Mouse (Mus musculus) forebrain, embryonic 11.5 days (tissue): ENCODE data around the gene Bfsp2. TPM values are rescaled to one million over a fixed set of nuclear protein-coding genes. Genes with fewer than 3 reads are reported as not detected.
"Not testable (repeated sequence)": the region's sequence is repeated elsewhere in the genome, so short reads cannot be mapped to it uniquely, and the experiment has no call there.

Experiments used
- ATAC-seq: fragments of 200-750 bp; cut with Nextera tagmentation; replicated peaks from 2 replicates; pipeline ENCODE4 v1.8.0; 2017; ENCODE audit warnings: moderate TSS enrichment; ENCODE audit not compliant: low FRiP score
- DNase-seq: peaks from one replicate; pipeline ENCODE4 v3.0.0-alpha.2; 2017; ENCODE audit warnings: low spot score
- H3K27ac ChIP-seq: fragments of 300-500 bp; sonication (generic); 2 replicates; pipeline ENCODE4 v1.5.1; 2014; ENCODE audit warnings: low read depth, low read length
- H3K27me3 ChIP-seq: fragments of 300-500 bp; sonication (generic); 2 replicates; pipeline ENCODE4 v1.6.1; 2014; ENCODE audit warnings: mild to moderate bottlenecking, low read length, mixed read lengths; ENCODE audit not compliant: control insufficient read depth, insufficient read depth
- H3K36me3 ChIP-seq: fragments of 300-500 bp; sonication (generic); 2 replicates; pipeline ENCODE4 v1.6.1; 2014; ENCODE audit warnings: mild to moderate bottlenecking, low read length, moderate library complexity, mixed read lengths; ENCODE audit not compliant: control insufficient read depth, insufficient read depth
- H3K4me1 ChIP-seq: fragments of 300-500 bp; sonication (generic); replicated peaks from 2 replicates; pipeline ENCODE4 v1.6.1; 2014; ENCODE audit warnings: low read length, mixed read lengths; ENCODE audit not compliant: control insufficient read depth, insufficient read depth
- H3K4me2 ChIP-seq: fragments of 300-500 bp; sonication (generic); 2 replicates; pipeline ENCODE4 v1.6.1; 2014; ENCODE audit warnings: low read depth, mild to moderate bottlenecking, low read length, moderate library complexity, mixed read lengths; ENCODE audit not compliant: severe bottlenecking
- H3K4me3 ChIP-seq: fragments of 300-500 bp; sonication (generic); 2 replicates; pipeline ENCODE4 v1.5.1; 2014; ENCODE audit warnings: low read depth, low read length
- H3K9ac ChIP-seq: fragments of 300-500 bp; sonication (generic); 2 replicates; pipeline ENCODE4 v1.6.1; 2014; ENCODE audit warnings: low read length
- H3K9me3 ChIP-seq: fragments of 300-500 bp; sonication (generic); 2 replicates; pipeline ENCODE4 v1.6.1; 2016; ENCODE audit warnings: low read length, mixed read lengths; ENCODE audit not compliant: control insufficient read depth
- WGBS: fragments of 180-500 bp; shearing (Covaris S2); extraction: QIAGEN DNeasy Blood & Tissue Kit; methylation state at CpG from one replicate; pipeline ENCODE4 v1.1.7; 2014; 5-methylcytosine and 5-hydroxymethylcytosine counted together
- polyA plus RNA-seq: library from polyadenylated mRNA; unstranded; fragments of >200 nt; fragmentation: Nextera tagmentation; extraction: Ambion mirVana; gene quantifications from 2 replicates; pipeline ENCODE4 v1.2.1, GENCODE M21; 2014

Bfsp2 gene
- polyA plus RNA-seq, 1 experiment from 2014 or later = 1.8 TPM

DNA sequence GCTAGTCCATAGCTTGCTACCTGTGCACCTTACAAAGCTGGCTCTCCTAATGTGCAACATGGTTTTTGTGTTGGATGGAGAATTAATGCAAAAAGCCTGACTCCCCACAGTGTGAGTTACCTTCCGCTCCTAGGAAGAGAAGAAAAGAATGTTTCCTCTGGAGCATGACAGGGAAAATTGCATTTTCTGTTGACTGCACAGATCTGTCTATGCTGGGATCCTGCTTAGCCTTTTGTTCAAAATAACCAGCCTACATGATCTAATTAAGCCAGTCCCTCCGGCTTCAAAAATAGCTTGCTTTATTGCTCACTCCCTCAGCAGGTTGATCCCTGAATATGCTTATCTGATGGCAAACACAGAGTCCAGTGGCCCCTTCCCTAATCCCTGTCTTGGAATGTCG lies 59.4 kb downstream of the Bfsp2 start:
- WGBS = 18% methylated on average over 3 of the region's 3 CpGs
- Histone ChIP-seq H3K4me2 (no peak overlapping the region), H3K36me3 (no peaks in the 10 kb centered on the region), H3K4me3 (no peak overlapping the region), H3K27me3 (no peaks in the 10 kb centered on the region), H3K9ac (no peak overlapping the region), H3K4me1 (peaks cover 4% of the 10 kb centered on the region; the same call in 1 of the 2 replicates), H3K27ac (no peak overlapping the region), H3K9me3 (no peaks in the 10 kb centered on the region)
- DNase-seq = no peak
- no peak for ATAC-seq

DNA sequence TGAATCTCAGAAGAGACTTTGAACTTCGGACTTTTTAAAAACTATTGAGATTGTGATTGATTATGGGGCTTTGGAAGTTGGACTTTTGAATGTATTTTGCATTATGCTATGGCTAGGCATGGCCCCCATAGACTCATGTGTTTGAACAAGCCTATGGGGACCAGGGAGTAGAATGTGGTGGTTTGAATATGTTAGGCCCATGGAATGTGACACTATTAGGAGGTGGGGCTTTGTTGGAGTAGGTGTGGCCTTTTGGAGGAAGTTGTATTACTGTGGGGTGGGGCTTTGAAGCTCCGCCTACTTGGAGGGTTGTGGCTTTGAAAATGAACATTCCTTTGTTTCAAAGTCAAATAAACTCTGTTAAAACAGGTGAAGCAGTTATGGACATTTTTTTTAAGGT lies 61.4 kb downstream of the Bfsp2 start:
- Histone ChIP-seq H3K27ac (no peak overlapping the region), H3K9ac (no peak overlapping the region), H3K4me1 (peaks cover 4% of the 10 kb centered on the region; the same call in 1 of the 2 replicates), H3K4me3 (no peak overlapping the region), H3K4me2 (no peak overlapping the region), H3K36me3 (no peaks in the 10 kb centered on the region), H3K27me3 (no peaks in the 10 kb centered on the region), H3K9me3 (no peaks in the 10 kb centered on the region)
- DNase-seq = no peak
- 97% methylated on average over 2 of the region's 2 CpGs for WGBS
- no peak for ATAC-seq

DNA sequence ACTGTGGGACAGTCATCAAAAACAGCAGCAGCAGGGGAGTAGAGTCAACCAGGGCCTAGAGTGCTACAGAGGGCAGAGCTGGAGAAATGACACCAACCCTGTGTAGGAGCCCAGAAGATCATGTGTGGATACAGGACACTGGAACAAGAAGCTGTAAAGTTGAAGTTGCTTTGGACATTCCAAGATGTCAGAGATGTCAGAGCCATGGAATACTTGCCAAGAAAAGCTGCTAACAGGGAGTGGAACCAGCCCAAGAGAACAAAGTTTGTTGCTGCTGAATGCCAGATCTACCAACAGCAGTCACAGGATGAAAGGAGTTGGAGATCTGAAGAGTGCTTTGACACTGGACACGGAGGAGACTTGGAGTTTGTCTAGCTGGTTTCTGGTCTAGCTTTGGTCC lies 62.0 kb downstream of the Bfsp2 start:
- 78% methylated on average over 1 of the region's 1 CpGs for WGBS
- not testable (repeated sequence) for H3K9me3 ChIP-seq, DNase-seq, H3K27ac ChIP-seq, H3K27me3 ChIP-seq, ATAC-seq, H3K4me2 ChIP-seq, H3K36me3 ChIP-seq, H3K4me3 ChIP-seq, H3K9ac ChIP-seq, H3K4me1 ChIP-seq

DNA sequence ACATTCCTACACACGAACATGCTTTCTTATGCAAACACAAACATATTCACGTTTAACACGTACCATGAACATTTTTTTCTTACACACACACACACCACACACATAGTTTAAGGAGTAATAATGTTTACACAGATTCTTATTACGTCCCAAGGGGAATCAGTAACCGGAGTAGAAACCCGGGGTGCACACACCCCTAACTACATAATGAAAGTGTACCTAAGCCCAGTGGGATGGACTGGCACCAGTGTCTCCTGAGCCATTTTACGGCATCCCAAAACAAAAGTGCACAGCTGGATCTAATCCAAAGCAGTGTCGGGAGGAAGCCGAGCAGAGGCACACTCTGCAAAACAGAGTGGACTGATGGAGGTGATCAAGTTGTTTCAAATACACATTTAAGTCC lies 66.8 kb downstream of the Bfsp2 start:
- Histone ChIP-seq H3K4me2 (no peak overlapping the region), H3K27me3 (no peaks in the 10 kb centered on the region), H3K27ac (no peak overlapping the region), H3K4me3 (no peak overlapping the region), H3K9ac (no peak overlapping the region), H3K9me3 (no peaks in the 10 kb centered on the region), H3K4me1 (no peaks in the 10 kb centered on the region; the same call in 1 of the 2 replicates), H3K36me3 (no peaks in the 10 kb centered on the region)
- ATAC-seq = no peak
- WGBS = 41% methylated on average over 9 of the region's 9 CpGs
- DNase-seq = no peak

DNA sequence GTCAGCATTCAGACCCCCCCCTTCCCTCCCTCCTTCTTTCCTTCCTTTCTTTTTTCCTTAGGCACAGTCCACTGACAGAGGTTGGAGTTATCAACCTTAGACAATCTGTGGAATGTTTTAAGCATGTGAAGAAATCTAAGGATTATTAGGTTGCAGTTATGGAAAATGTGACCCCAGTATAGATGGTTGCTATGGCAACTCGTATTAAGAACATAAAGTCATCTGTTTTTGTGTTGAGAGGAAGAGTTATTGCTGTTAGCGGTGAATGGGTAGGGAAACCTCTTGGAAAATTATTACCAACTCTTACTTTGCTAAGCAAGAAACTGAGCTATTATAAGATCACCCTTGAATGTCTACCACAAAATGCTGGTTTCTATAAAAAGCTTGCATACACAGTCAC lies 71.1 kb downstream of the Bfsp2 start:
- Histone ChIP-seq H3K4me2 (no peak overlapping the region), H3K36me3 (no peaks in the 10 kb centered on the region), H3K27ac (no peak overlapping the region), H3K9me3 (no peaks in the 10 kb centered on the region), H3K4me1 (no peaks in the 10 kb centered on the region; the same call in 1 of the 2 replicates), H3K27me3 (no peaks in the 10 kb centered on the region), H3K9ac (no peak overlapping the region), H3K4me3 (no peak overlapping the region)
- no peak for ATAC-seq
- WGBS = 83% methylated on average over 2 of the region's 2 CpGs
- DNase-seq = no peak

DNA sequence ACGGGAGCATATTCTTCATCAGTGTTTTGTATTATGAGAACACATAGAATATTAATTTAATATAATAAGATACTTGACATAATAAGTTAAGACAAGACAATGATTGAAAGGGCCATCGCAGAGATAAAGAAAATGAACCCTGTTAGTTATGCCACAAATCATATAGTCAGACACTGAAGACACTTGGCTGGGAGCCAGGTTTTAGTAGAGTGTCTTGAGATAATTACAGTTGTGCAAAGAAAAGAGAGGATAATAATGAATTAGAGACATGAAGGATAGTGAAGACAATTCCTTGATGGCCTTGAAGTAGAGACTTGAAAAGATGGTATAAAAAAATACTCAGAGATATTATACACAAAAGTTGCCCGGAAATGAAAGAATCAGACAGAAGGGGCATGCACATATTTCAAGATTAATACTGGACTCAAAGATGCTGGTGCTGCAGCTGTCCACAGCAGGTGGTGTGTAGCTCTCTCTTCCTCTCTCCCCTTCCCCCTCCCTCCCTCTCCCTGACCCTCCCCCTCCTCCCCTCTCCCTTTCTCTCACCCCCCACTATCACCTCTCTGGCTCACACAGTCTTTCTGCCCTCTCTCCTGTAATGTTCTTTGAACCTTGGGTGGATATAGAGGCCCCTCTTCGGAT lies 72.0 kb downstream of the Bfsp2 start:
- Histone ChIP-seq H3K27me3 (no peaks in the 10 kb centered on the region), H3K36me3 (no peaks in the 10 kb centered on the region), H3K27ac (no peak overlapping the region), H3K4me3 (no peak overlapping the region), H3K4me1 (no peaks in the 10 kb centered on the region), H3K4me2 (no peak overlapping the region), H3K9ac (no peak overlapping the region), H3K9me3 (no peaks in the 10 kb centered on the region)
- DNase-seq (no peak), ATAC-seq (no peak)
- WGBS = 75% methylated on average over 4 of the region's 4 CpGs

DNA sequence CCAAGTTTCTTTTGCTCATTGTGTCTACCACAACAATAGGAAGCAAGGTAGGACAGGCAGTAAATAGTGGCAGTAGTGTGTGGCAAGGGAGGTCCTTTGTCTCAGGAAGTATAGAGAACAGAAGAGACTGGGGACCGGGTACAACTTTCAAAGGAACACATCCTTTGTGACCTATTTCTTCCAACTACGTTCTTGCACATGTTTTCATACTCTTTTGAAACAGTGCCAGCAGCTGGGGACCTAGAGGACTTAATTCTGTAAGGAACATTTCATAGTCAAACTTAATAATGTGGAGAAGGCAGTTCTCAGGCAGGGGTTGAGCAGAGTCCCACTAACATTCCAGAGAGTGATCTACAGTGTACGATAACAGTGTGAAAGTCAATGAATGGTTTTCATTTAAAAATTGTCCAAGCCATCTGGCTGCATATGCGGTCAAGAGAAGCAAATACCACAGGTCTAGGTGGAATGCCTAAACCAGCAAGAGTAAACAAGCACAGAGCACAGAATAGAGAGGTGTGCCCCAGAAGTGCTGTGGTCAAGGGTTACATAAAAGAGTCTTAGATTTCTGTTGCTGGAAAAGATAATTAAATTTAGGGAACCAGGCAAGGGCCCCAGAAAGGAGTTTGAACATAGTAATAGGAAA lies 76.8 kb downstream of the Bfsp2 start:
- H3K4me2 ChIP-seq = no peak overlapping the region
- no peaks in the 10 kb centered on the region; the same call in 1 of the 2 replicates for H3K9me3 ChIP-seq
- ATAC-seq (no peak), DNase-seq (no peak)
- H3K27me3 ChIP-seq = no peaks in the 10 kb centered on the region
- H3K4me1 ChIP-seq = no peaks in the 10 kb centered on the region
- no peak overlapping the region for H3K9ac ChIP-seq
- H3K36me3 ChIP-seq = no peaks in the 10 kb centered on the region
- no peak overlapping the region for H3K27ac ChIP-seq
- 64% methylated on average over 4 of the region's 4 CpGs for WGBS
- H3K4me3 ChIP-seq = no peak overlapping the region

DNA sequence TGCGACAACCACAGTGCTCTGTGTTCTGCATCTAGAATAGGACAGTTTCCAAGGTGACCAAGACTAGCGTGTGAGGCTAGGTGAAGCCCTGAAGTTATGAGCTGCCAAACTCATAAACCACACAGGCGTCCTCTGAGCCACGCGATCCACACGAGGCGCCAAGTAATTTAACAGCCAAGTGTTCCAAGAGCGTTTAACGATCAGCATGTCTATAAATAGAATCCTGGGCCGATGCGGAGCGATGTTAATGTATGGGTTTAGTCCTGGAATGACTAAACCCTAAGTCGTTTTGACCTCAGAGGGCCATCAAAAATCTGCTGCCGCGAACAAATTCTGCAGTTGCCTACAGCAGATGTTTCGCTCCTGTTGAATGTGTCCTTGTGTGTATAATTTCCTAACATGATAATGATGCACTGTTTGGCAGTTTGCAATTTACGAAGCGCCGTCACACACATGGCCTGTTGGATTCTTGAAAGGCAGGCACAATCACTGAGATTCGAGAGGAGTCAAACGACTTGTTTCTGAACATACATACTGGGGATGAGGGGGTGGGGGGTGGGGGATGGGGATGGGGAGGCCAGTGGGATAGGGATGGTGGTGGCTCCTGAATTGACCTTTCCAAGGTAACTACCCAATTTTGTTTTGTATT lies 81.6 kb downstream of the Bfsp2 start:
- no peak overlapping the region for H3K4me2 ChIP-seq
- no peak overlapping the region for H3K27ac ChIP-seq
- DNase-seq (no peak), ATAC-seq (no peak)
- no peak overlapping the region for H3K4me3 ChIP-seq
- H3K9ac ChIP-seq = no peak overlapping the region
- no peaks in the 10 kb centered on the region for H3K36me3 ChIP-seq
- no peaks in the 10 kb centered on the region for H3K4me1 ChIP-seq
- 86% methylated on average over 21 of the region's 21 CpGs for WGBS
- H3K27me3 ChIP-seq = no peaks in the 10 kb centered on the region
- H3K9me3 ChIP-seq = no peaks in the 10 kb centered on the region; the same call in 1 of the 2 replicates
